Mouse (Mus musculus): ENCODE results near the gene Xylt2. TPM values are rescaled to one million over a fixed set of nuclear protein-coding genes. Genes with fewer than 3 reads are reported as not detected.
"Not testable (repeated sequence)": the region's sequence is repeated elsewhere in the genome, so short reads cannot be mapped to it uniquely, and the experiment has no call there.

Gene Xylt2
- polyA plus RNA-seq, 1 experiment from 2014 or later = 65.3 TPM

GRCm38 (mm10) chr11:94651241-94651640, 26.1 kb downstream of the Xylt2 start:
- not testable (repeated sequence) for H3K4me3 ChIP-seq (ENCODE audit: inconsistent target); H3K27ac ChIP-seq; H3K36me3 ChIP-seq (ENCODE audit: inconsistent target)
- 98% methylated on average over 5 of the region's 7 CpGs for WGBS (ENCODE audit: missing documents)
- H3K79me2 ChIP-seq (ENCODE audit: inconsistent target) = peaks cover 39% of the 10 kb centered on the region

GRCm38 (mm10) chr11:94646457-94646856, 30.9 kb downstream of the Xylt2 start:
- Histone ChIP-seq H3K4me3 (ENCODE audit: inconsistent target) (no peak overlapping the region), H3K27ac (no peak overlapping the region), H3K79me2 (ENCODE audit: inconsistent target) (no peaks in the 10 kb centered on the region), H3K36me3 (ENCODE audit: inconsistent target) (peaks cover 37% of the 10 kb centered on the region)
- WGBS (ENCODE audit: missing documents) = 93% methylated on average over 3 of the region's 4 CpGs

GRCm38 (mm10) chr11:94644461-94645219, 32.7 kb downstream of the Xylt2 start:
- 86% methylated on average over 8 of the region's 8 CpGs for WGBS (ENCODE audit: missing documents)
- no peaks in the 10 kb centered on the region for H3K79me2 ChIP-seq (ENCODE audit: inconsistent target)
- H3K36me3 ChIP-seq (ENCODE audit: inconsistent target) = peaks cover 54% of the 10 kb centered on the region
- H3K4me3 ChIP-seq (ENCODE audit: inconsistent target) = no peak overlapping the region
- H3K27ac ChIP-seq = no peak overlapping the region

DNA sequence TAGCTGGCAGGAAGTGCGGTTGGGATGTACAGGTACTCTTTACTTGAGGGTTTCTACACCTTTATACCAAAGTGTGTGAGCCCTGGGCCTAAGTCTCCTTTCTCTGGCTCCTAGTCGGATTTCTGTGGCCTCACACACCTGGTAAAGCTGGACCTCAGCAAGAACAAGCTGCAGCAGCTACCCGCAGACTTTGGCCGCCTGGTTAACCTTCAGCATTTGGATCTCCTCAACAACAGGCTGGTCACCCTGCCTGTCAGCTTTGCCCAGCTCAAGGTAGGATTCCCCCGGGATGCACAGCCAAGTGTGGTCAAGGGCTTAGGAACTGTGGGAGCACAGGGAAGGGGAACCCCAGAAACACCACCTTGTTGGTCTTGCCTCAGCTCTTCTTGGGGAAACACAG, 42.9 kb downstream of the Xylt2 start:
- H3K4me3 ChIP-seq (ENCODE audit: inconsistent target) = no peak overlapping the region
- WGBS (ENCODE audit: missing documents) = 100% methylated on average over 5 of the region's 5 CpGs
- H3K36me3 ChIP-seq (ENCODE audit: inconsistent target) = peaks cover 70% of the 10 kb centered on the region
- no peak overlapping the region for H3K27ac ChIP-seq
- peaks cover 73% of the 10 kb centered on the region for H3K79me2 ChIP-seq (ENCODE audit: inconsistent target)

- WGBS (ENCODE audit: missing documents) = 90% methylated on average over 8 of the region's 8 CpGs
- H3K27ac ChIP-seq = no peak overlapping the region
- no peak overlapping the region for H3K4me3 ChIP-seq (ENCODE audit: inconsistent target)
- peaks cover 55% of the 10 kb centered on the region for H3K36me3 ChIP-seq (ENCODE audit: inconsistent target)
- H3K79me2 ChIP-seq (ENCODE audit: inconsistent target) = peaks cover 73% of the 10 kb centered on the region
These were observed 44.3 kb downstream of the Xylt2 start for GRCm38 (mm10) chr11:94632988-94633387.

DNA sequence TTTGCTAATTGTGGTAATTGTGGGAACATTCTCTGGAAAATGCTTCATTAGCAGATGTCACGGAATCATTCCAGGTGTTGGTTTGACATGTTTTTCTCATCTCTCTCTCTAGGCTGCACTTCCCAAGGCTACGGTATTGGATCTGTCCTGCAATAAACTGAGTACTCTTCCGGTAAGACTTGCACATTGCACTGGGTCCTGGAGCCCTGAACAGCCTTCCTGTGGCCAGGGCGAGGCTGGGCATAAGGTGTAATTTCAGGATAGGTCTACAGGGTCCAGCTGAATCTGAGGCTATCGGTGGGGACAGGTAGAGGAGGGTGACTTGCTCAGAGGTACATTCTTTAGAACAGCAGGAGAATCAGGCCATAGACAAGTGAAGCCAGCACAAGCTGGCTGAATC, 45.3 kb downstream of the Xylt2 start:
- H3K4me3 ChIP-seq (ENCODE audit: inconsistent target) = no peak overlapping the region
- H3K79me2 ChIP-seq (ENCODE audit: inconsistent target) = peaks cover 72% of the 10 kb centered on the region
- H3K36me3 ChIP-seq (ENCODE audit: inconsistent target) = peaks cover 45% of the 10 kb centered on the region
- 100% methylated on average over 5 of the region's 5 CpGs for WGBS (ENCODE audit: missing documents)
- no peak overlapping the region for H3K27ac ChIP-seq

GRCm38 (mm10) chr11:94630199-94631011, 46.9 kb downstream of the Xylt2 start:
- peak overlapping the region; percentile 99 for H3K4me3 ChIP-seq (ENCODE audit: inconsistent target)
- H3K27ac ChIP-seq = peak overlapping the region; percentile 71
- peaks cover 56% of the 10 kb centered on the region for H3K79me2 ChIP-seq (ENCODE audit: inconsistent target)
- WGBS (ENCODE audit: missing documents) = 14% methylated on average over 26 of the region's 26 CpGs
- peaks cover 30% of the 10 kb centered on the region for H3K36me3 ChIP-seq (ENCODE audit: inconsistent target)

- 0% methylated on average over 26 of the region's 28 CpGs for WGBS (ENCODE audit: missing documents)
- H3K36me3 ChIP-seq (ENCODE audit: inconsistent target) = peaks cover 24% of the 10 kb centered on the region
These were observed 47.5 kb downstream of the Xylt2 start for GRCm38 (mm10) chr11:94629884-94630198.

GRCm38 (mm10) chr11:94629199-94629883, 48.0 kb downstream of the Xylt2 start, which contains the start of gene Lrrc59:
TSS of gene Lrrc59 (plus strand) at chr11:94629767.
- H3K4me3 ChIP-seq (ENCODE audit: inconsistent target) = peak within 1 kb of the TSS; percentile 99
- H3K36me3 ChIP-seq (ENCODE audit: inconsistent target) = peaks cover 19% of the 10 kb centered on the region
- H3K79me2 ChIP-seq (ENCODE audit: inconsistent target) = peaks cover 46% of the 10 kb centered on the region
- WGBS (ENCODE audit: missing documents) = 1% methylated on average over 38 of the region's 41 CpGs
- H3K27ac ChIP-seq = peak within 1 kb of the TSS; percentile 71

More at GRCm38 (mm10) chr11:94629884-94630198, 47.5 kb downstream of the Xylt2 start:
- peak overlapping the region; percentile 71 for H3K27ac ChIP-seq
- peak overlapping the region; percentile 99 for H3K4me3 ChIP-seq (ENCODE audit: inconsistent target)
- peaks cover 51% of the 10 kb centered on the region for H3K79me2 ChIP-seq (ENCODE audit: inconsistent target)

DNA sequence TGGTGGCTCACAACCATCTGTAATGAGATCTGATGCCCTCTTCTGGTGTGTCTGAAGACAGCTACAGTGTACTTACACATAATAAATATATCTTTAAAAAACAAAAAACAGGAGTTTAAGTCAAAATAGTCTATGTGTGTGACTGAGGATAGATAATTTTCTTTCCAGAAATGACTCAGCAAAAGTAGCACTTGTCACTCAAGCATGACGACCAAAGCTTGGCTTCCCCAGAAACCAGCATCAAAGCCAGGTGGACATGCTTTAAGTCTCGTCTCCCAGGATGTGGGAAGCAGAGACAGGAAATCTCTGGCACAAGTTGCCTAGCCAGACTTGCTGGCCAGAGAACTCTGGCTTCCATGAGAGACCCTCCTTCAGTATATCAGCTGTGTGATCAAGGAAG, 55.2 kb downstream of the Xylt2 start:
- whole genome bisulfite sequencing (ENCODE audit: missing documents) = 42% methylated on average over 2 of the region's 2 CpGs
- Histone ChIP-seq H3K79me2 (ENCODE audit: inconsistent target) (no peaks in the 10 kb centered on the region), H3K4me3 (ENCODE audit: inconsistent target) (no peak overlapping the region), H3K27ac (no peak overlapping the region), H3K36me3 (ENCODE audit: inconsistent target) (no peaks in the 10 kb centered on the region)

GRCm38 (mm10) chr11:94621458-94621852, 55.9 kb downstream of the Xylt2 start:
- Histone ChIP-seq H3K4me3 (ENCODE audit: inconsistent target) (no peak overlapping the region), H3K27ac (no peak overlapping the region), H3K36me3 (ENCODE audit: inconsistent target) (no peaks in the 10 kb centered on the region), H3K79me2 (ENCODE audit: inconsistent target) (no peaks in the 10 kb centered on the region)

GRCm38 (mm10) chr11:94620766-94621457, 56.4 kb downstream of the Xylt2 start:
- Histone ChIP-seq H3K79me2 (ENCODE audit: inconsistent target) (no peaks in the 10 kb centered on the region), H3K27ac (no peak overlapping the region), H3K36me3 (ENCODE audit: inconsistent target) (no peaks in the 10 kb centered on the region), H3K4me3 (ENCODE audit: inconsistent target) (no peak overlapping the region)
- 63% methylated on average over 6 of the region's 6 CpGs for WGBS (ENCODE audit: missing documents)

- Histone ChIP-seq H3K27ac (no peak overlapping the region), H3K4me3 (ENCODE audit: inconsistent target) (no peak overlapping the region), H3K79me2 (ENCODE audit: inconsistent target) (no peaks in the 10 kb centered on the region), H3K36me3 (ENCODE audit: inconsistent target) (no peaks in the 10 kb centered on the region)
- WGBS (ENCODE audit: missing documents) = 100% methylated on average over 2 of the region's 2 CpGs
These were observed 59.7 kb downstream of the Xylt2 start for GRCm38 (mm10) chr11:94617646-94618045.

DNA sequence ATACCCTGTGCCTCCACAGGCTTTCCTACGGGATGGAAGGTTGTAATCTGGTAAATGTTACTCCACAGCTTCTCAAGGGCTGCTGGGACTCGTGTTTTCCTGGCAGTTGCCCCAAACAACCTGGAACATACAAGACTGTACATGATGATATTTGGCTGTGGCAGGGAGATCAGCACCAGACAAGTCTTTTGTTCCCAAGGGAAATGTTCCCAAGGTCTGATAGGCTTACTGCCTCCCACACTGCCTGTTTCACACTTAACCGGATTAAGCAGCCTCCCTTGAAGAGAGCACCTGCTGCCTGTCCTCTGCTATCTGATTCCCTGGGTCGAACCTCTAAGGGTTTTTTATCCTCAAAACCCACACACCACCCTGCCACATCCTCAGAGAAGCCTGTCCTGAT, 61.8 kb downstream of the Xylt2 start:
- H3K79me2 ChIP-seq (ENCODE audit: inconsistent target) = no peaks in the 10 kb centered on the region
- H3K4me3 ChIP-seq (ENCODE audit: inconsistent target) = no peak overlapping the region
- 78% methylated on average over 4 of the region's 4 CpGs for WGBS (ENCODE audit: missing documents)

More for the DNA sequence above, 61.8 kb downstream of the Xylt2 start:
- Histone ChIP-seq H3K36me3 (ENCODE audit: inconsistent target) (no peaks in the 10 kb centered on the region), H3K27ac (no peak overlapping the region)
